Mouse (Mus musculus) neural tube, embryonic 14.5 days (tissue): ENCODE measurements around the gene Gm27029. TPM values are rescaled to one million over a fixed set of nuclear protein-coding genes. Genes with fewer than 3 reads are reported as not detected.
"Not testable (repeated sequence)": the region's sequence is repeated elsewhere in the genome, so short reads cannot be mapped to it uniquely, and the experiment has no call there.

Source experiments
- ATAC-seq: fragments of 200-750 bp; cut with Nextera tagmentation; 2 replicates; pipeline ENCODE4 v1.8.0; 2017; ENCODE audit warnings: low read depth, mild to moderate bottlenecking, moderate TSS enrichment, moderate library complexity
- H3K27ac ChIP-seq: fragments of 300-500 bp; sonication (generic); 2 replicates; pipeline ENCODE4 v1.5.1; 2014; ENCODE audit warnings: low read depth, mild to moderate bottlenecking, control low read depth, low read length, moderate library complexity, mixed read lengths
- H3K27me3 ChIP-seq: fragments of 300-500 bp; sonication (generic); 2 replicates; pipeline ENCODE4 v1.6.1; 2014; ENCODE audit warnings: low read length; ENCODE audit not compliant: control insufficient read depth, insufficient read depth
- H3K36me3 ChIP-seq: fragments of 300-500 bp; sonication (generic); 2 replicates; pipeline ENCODE4 v1.6.1; 2014; ENCODE audit warnings: low read length, mixed read lengths; ENCODE audit not compliant: control insufficient read depth, insufficient read depth
- H3K4me1 ChIP-seq: fragments of 300-500 bp; sonication (generic); 2 replicates; pipeline ENCODE4 v1.6.1; 2014; ENCODE audit warnings: low read length; ENCODE audit not compliant: control insufficient read depth, insufficient read depth
- H3K4me2 ChIP-seq: fragments of 300-500 bp; sonication (generic); 2 replicates; pipeline ENCODE4 v1.6.1; 2014; ENCODE audit warnings: mild to moderate bottlenecking, low read depth, low read length, control low read depth
- H3K4me3 ChIP-seq: fragments of 300-500 bp; sonication (generic); 2 replicates; pipeline ENCODE4 v1.5.1; 2014; ENCODE audit warnings: low read depth, low read length, control low read depth, mixed read lengths
- H3K9ac ChIP-seq: fragments of 300-500 bp; sonication (generic); replicated peaks from 2 replicates; pipeline ENCODE4 v1.6.1; 2014; ENCODE audit warnings: low read depth, mild to moderate bottlenecking, control low read depth, low read length, mixed read lengths
- H3K9me3 ChIP-seq: fragments of 300-500 bp; sonication (generic); 2 replicates; pipeline ENCODE4 v1.6.1; 2016; ENCODE audit warnings: low read length; ENCODE audit not compliant: control insufficient read depth
- WGBS: fragments of 180-500 bp; shearing (Covaris S2); extraction: QIAGEN DNeasy Blood & Tissue Kit; methylation state at CpG from one replicate; pipeline ENCODE4 v1.1.7; 2014; 5-methylcytosine and 5-hydroxymethylcytosine counted together
- polyA plus RNA-seq: library from polyadenylated mRNA; unstranded; fragments of >200 nt; fragmentation: Nextera tagmentation; extraction: Ambion mirVana; gene quantifications from 2 replicates; pipeline ENCODE4 v1.2.1, GENCODE M21; 2014

Gm27029 gene
- polyA plus RNA-seq: 8.1 and 8.9 TPM in 2 replicates

- peak within 1 kb of the TSS; percentile 71 for H3K9ac ChIP-seq
- peak within 1 kb of the TSS; percentile 81 for H3K27ac ChIP-seq
- WGBS: 8% methylated on average over 23 of the region's 23 CpGs
- H3K9me3 ChIP-seq: no peaks in the 10 kb centered on the region
- peak within 1 kb of the TSS; percentile 82 for H3K4me2 ChIP-seq
- peaks cover 22% of the 10 kb centered on the region; the same call in 1 of the 2 replicates for H3K4me1 ChIP-seq
- 0 out of 2 replicates have a peak, but pooled peaks cover under 1% of the 10 kb centered on the region for H3K36me3 ChIP-seq
- H3K4me3 ChIP-seq: peak within 1 kb of the TSS; percentile 87
- peak; percentile 36; the same call in 1 of the 2 replicates for ATAC-seq
- no peaks in the 10 kb centered on the region for H3K27me3 ChIP-seq
Measured at GRCm38 (mm10) chr11:101424105-101424851, at the start of gene Gm27029. Gm27029 (minus strand) TSS chr11:101424796.

GRCm38 (mm10) chr11:101474298-101474697, 49.7 kb upstream of the Gm27029 start:
- no peaks in the 10 kb centered on the region for H3K27me3 ChIP-seq
- peaks cover 12% of the 10 kb centered on the region; the same call in 1 of the 2 replicates for H3K4me1 ChIP-seq
- no peak overlapping the region for H3K4me2 ChIP-seq
- no peak overlapping the region for H3K9ac ChIP-seq
- no peaks in the 10 kb centered on the region for H3K36me3 ChIP-seq
- no peak for ATAC-seq
- H3K4me3 ChIP-seq: no peak overlapping the region
- H3K9me3 ChIP-seq: no peaks in the 10 kb centered on the region
- 63% methylated on average over 5 of the region's 5 CpGs for WGBS
- no peak overlapping the region for H3K27ac ChIP-seq

- not testable (repeated sequence) for H3K4me3 ChIP-seq, H3K4me2 ChIP-seq, H3K9me3 ChIP-seq, H3K27me3 ChIP-seq, H3K9ac ChIP-seq, H3K36me3 ChIP-seq, ATAC-seq, H3K27ac ChIP-seq
- WGBS: 82% methylated on average over 1 of the region's 1 CpGs
- peaks cover 13% of the 10 kb centered on the region for H3K4me1 ChIP-seq
Measured at GRCm38 (mm10) chr11:101473686-101474085, 49.1 kb upstream of the Gm27029 start.

GRCm38 (mm10) chr11:101472336-101472735, 47.7 kb upstream of the Gm27029 start:
- Histone ChIP-seq H3K9ac (no peak overlapping the region), H3K4me1 (peaks cover 11% of the 10 kb centered on the region), H3K9me3 (no peaks in the 10 kb centered on the region), H3K4me3 (no peak overlapping the region), H3K36me3 (no peaks in the 10 kb centered on the region), H3K27me3 (no peaks in the 10 kb centered on the region), H3K4me2 (no peak overlapping the region), H3K27ac (no peak overlapping the region)
- WGBS: 52% methylated on average over 7 of the region's 7 CpGs
- ATAC-seq: no peak

- H3K4me1 ChIP-seq: peaks cover 15% of the 10 kb centered on the region; the same call in 1 of the 2 replicates
- no peak for ATAC-seq
- no peak overlapping the region for H3K4me2 ChIP-seq
- no peaks in the 10 kb centered on the region for H3K36me3 ChIP-seq
- no peaks in the 10 kb centered on the region for H3K27me3 ChIP-seq
- 63% methylated on average over 3 of the region's 3 CpGs for WGBS
- no peak overlapping the region for H3K4me3 ChIP-seq
- H3K9me3 ChIP-seq: no peaks in the 10 kb centered on the region
- no peak overlapping the region for H3K27ac ChIP-seq
- no peak overlapping the region for H3K9ac ChIP-seq
Measured at GRCm38 (mm10) chr11:101471926-101472325, 47.3 kb upstream of the Gm27029 start.

GRCm38 (mm10) chr11:101470206-101470605, 45.6 kb upstream of the Gm27029 start:
- Histone ChIP-seq H3K4me3 (no peak overlapping the region), H3K4me1 (peaks cover 15% of the 10 kb centered on the region; the same call in 1 of the 2 replicates)

GRCm38 (mm10) chr11:101469155-101469554, 44.6 kb upstream of the Gm27029 start:
- H3K4me1 ChIP-seq: peaks cover 17% of the 10 kb centered on the region
- no peaks in the 10 kb centered on the region for H3K36me3 ChIP-seq
- peak overlapping the region; percentile 86 for H3K4me2 ChIP-seq
- H3K9me3 ChIP-seq: no peaks in the 10 kb centered on the region
- no peak for ATAC-seq
- WGBS: 61% methylated on average over 4 of the region's 4 CpGs
- no peaks in the 10 kb centered on the region for H3K27me3 ChIP-seq
- no peak overlapping the region for H3K27ac ChIP-seq
- H3K9ac ChIP-seq: peak overlapping the region; percentile 81; the same call in 1 of the 2 replicates
- peak overlapping the region; percentile 68 for H3K4me3 ChIP-seq

More at GRCm38 (mm10) chr11:101470206-101470605, 45.6 kb upstream of the Gm27029 start:
- no peaks in the 10 kb centered on the region for H3K36me3 ChIP-seq
- H3K9ac ChIP-seq: no peak overlapping the region
- peak overlapping the region; percentile 16; the same call in 1 of the 2 replicates for H3K4me2 ChIP-seq
- no peaks in the 10 kb centered on the region for H3K27me3 ChIP-seq
- H3K9me3 ChIP-seq: no peaks in the 10 kb centered on the region
- ATAC-seq: no peak
- WGBS: 24% methylated on average over 7 of the region's 7 CpGs
- no peak overlapping the region for H3K27ac ChIP-seq

GRCm38 (mm10) chr11:101468731-101469130, 44.1 kb upstream of the Gm27029 start:
- H3K9me3 ChIP-seq: no peaks in the 10 kb centered on the region
- peak overlapping the region; percentile 86 for H3K4me2 ChIP-seq
- ATAC-seq: no peak
- peaks cover 21% of the 10 kb centered on the region for H3K4me1 ChIP-seq
- H3K36me3 ChIP-seq: no peaks in the 10 kb centered on the region
- peak overlapping the region; percentile 68 for H3K4me3 ChIP-seq
- peak overlapping the region; percentile 81 for H3K9ac ChIP-seq
- WGBS: 2% methylated on average over 13 of the region's 13 CpGs
- H3K27me3 ChIP-seq: no peaks in the 10 kb centered on the region
- H3K27ac ChIP-seq: peak overlapping the region; percentile 81; the same call in 1 of the 2 replicates

GRCm38 (mm10) chr11:101468263-101468688, 43.7 kb upstream of the Gm27029 start:
- Histone ChIP-seq H3K4me1 (peaks cover 26% of the 10 kb centered on the region), H3K9me3 (no peaks in the 10 kb centered on the region), H3K9ac (peak overlapping the region; percentile 81), H3K36me3 (no peaks in the 10 kb centered on the region), H3K27me3 (no peaks in the 10 kb centered on the region), H3K4me2 (peak overlapping the region; percentile 86), H3K27ac (peak overlapping the region; percentile 81), H3K4me3 (peak overlapping the region; percentile 68)
- peak; percentile 26; the same call in 1 of the 2 replicates for ATAC-seq
- WGBS: 0% methylated on average over 29 of the region's 31 CpGs
